30 mouse cellular contexts compared by ENCODE assay signal in genomic region chr16:18537407-18537990, GRCm38 (mm10). TPM values are rescaled to one million over a fixed set of nuclear protein-coding genes. Genes with fewer than 3 reads are reported as not detected.
DNase-seq lines count a peak whose midpoint lies in the region; ATAC-seq lines count a peak whose summit lies in the region.
"Had no signal": no experiment of that assay in that cellular context is flagged by ENCODE, and none has a peak within 500 bp of the region (broad histone marks: within the 10 kb centered on the region; RNA-seq: fewer than 3 reads in every experiment).

No protein-coding gene starts in this region.

- no peaks in the 10 kb centered on the region for H3K9me3 ChIP-seq in forebrain, embryonic 15.5 days
- H3K9me3 ChIP-seq in forebrain, embryonic 13.5 days (replicated peaks), result no peaks in the 10 kb centered on the region
- no peaks in the 10 kb centered on the region for H3K9me3 ChIP-seq in neural tube, embryonic 15.5 days (replicated peaks)
- H3K9me3 ChIP-seq: embryonic facial prominence, embryonic 12.5 days; forebrain, embryonic 10.5 days; heart, embryonic 12.5 days; intestine, embryonic 15.5 days; limb, embryonic 13.5 days; liver, embryonic 12.5 days; stomach, embryonic 15.5 days had no signal

- H3K4me2 ChIP-seq in forebrain, embryonic 15.5 days (replicated peaks), result no peak overlapping the region
- no peak overlapping the region for H3K4me2 ChIP-seq in forebrain, embryonic 13.5 days
- H3K4me2 ChIP-seq in neural tube, embryonic 15.5 days, result no peak overlapping the region
- H3K4me2 ChIP-seq: embryonic facial prominence, embryonic 12.5 days; heart, embryonic 12.5 days; intestine, embryonic 15.5 days; limb, embryonic 13.5 days; liver, embryonic 12.5 days; stomach, embryonic 15.5 days had no signal

- DNase-seq in MN1 (ENCODE audit: low spot score), result peak; percentile 10
- peak; percentile 72 for DNase-seq in adrenal gland, postnatal 10 days
- DNase-seq in fat pad, adult 2 months (ENCODE audit: extremely low read depth, low read depth, low spot score), result peak; percentile 76
- DNase-seq in spleen, postnatal 4 days (ENCODE audit: low spot score in 2 of 2), result no peak
- DNase-seq: cerebellum, adult 11-12 months; cerebellum, adult 9-11 months; embryo, embryonic 11 days; gastrocnemius, postnatal 14 days; heart, adult 18-20 months; heart, postnatal 4 days; kidney, adult 2 months; kidney, postnatal 36 days; lung, adult 2 months; lung, postnatal 10 days; midbrain, embryonic 14.5 days; right cerebral cortex, postnatal 14 days; thymus, postnatal 14 days had no signal

- H3K4me1 ChIP-seq in forebrain, embryonic 15.5 days, result no peaks in the 10 kb centered on the region
- no peaks in the 10 kb centered on the region for H3K4me1 ChIP-seq in forebrain, embryonic 13.5 days
- no peaks in the 10 kb centered on the region for H3K4me1 ChIP-seq in neural tube, embryonic 15.5 days
- H3K4me1 ChIP-seq: embryonic facial prominence, embryonic 12.5 days; intestine, embryonic 15.5 days; liver, embryonic 12.5 days; stomach, embryonic 15.5 days had no signal

- no peaks in the 10 kb centered on the region for H3K36me3 ChIP-seq in forebrain, embryonic 15.5 days
- no peaks in the 10 kb centered on the region for H3K36me3 ChIP-seq in forebrain, embryonic 13.5 days (ENCODE audit: poor library complexity, severe bottlenecking)
- no peaks in the 10 kb centered on the region for H3K36me3 ChIP-seq in neural tube, embryonic 15.5 days
- H3K36me3 ChIP-seq: embryonic facial prominence, embryonic 12.5 days; forebrain, embryonic 10.5 days; heart, embryonic 12.5 days; intestine, embryonic 15.5 days; limb, embryonic 13.5 days; liver, embryonic 12.5 days; stomach, embryonic 15.5 days had no signal

- ATAC-seq in forebrain, embryonic 15.5 days (replicated peaks), result 0 out of 2 replicates have a peak, but pooled peaks have one; percentile 19
- no peak for ATAC-seq in forebrain, embryonic 13.5 days
- ATAC-seq in neural tube, embryonic 15.5 days (ENCODE audit: low FRiP score), result no peak
- ATAC-seq: CD4-positive, CD25-positive, alpha-beta regulatory T cell, adult 4 months; hindbrain, embryonic 16.5 days; intestine, embryonic 15.5 days; liver, embryonic 12.5 days had no signal

- H3K27me3 ChIP-seq in forebrain, embryonic 15.5 days, result no peaks in the 10 kb centered on the region
- no peaks in the 10 kb centered on the region for H3K27me3 ChIP-seq in forebrain, embryonic 13.5 days
- H3K27me3 ChIP-seq in neural tube, embryonic 15.5 days (replicated peaks), result no peaks in the 10 kb centered on the region; the same call in 1 of the 2 replicates
- H3K27me3 ChIP-seq: embryonic facial prominence, embryonic 12.5 days; intestine, embryonic 15.5 days; limb, embryonic 13.5 days; liver, embryonic 12.5 days; stomach, embryonic 15.5 days had no signal

- H3K4me3 ChIP-seq in forebrain, embryonic 15.5 days, result no peak overlapping the region
- H3K4me3 ChIP-seq in forebrain, embryonic 13.5 days, result no peak overlapping the region
- H3K4me3 ChIP-seq in neural tube, embryonic 15.5 days (replicated peaks), result no peak overlapping the region
- H3K4me3 ChIP-seq: embryonic facial prominence, embryonic 12.5 days; forebrain, embryonic 10.5 days; heart, embryonic 12.5 days; intestine, embryonic 15.5 days; limb, embryonic 13.5 days; liver, embryonic 12.5 days; stomach, embryonic 15.5 days had no signal

- H3K27ac ChIP-seq in forebrain, embryonic 15.5 days (replicated peaks), result no peak overlapping the region
- no peak overlapping the region for H3K27ac ChIP-seq in forebrain, embryonic 13.5 days
- H3K27ac ChIP-seq in neural tube, embryonic 15.5 days (replicated peaks), result no peak overlapping the region
- H3K27ac ChIP-seq: embryonic facial prominence, embryonic 12.5 days; forebrain, embryonic 10.5 days; intestine, embryonic 15.5 days; limb, embryonic 13.5 days; liver, embryonic 12.5 days; stomach, embryonic 15.5 days had no signal

- 88% methylated on average over 3 of the region's 3 CpGs for WGBS in forebrain, embryonic 15.5 days
- WGBS in forebrain, embryonic 13.5 days, result 88% methylated on average over 3 of the region's 3 CpGs
- 87% methylated on average over 3 of the region's 3 CpGs for WGBS in neural tube, embryonic 15.5 days

- H3K9ac ChIP-seq in forebrain, embryonic 15.5 days (replicated peaks), result no peak overlapping the region
- H3K9ac ChIP-seq in forebrain, embryonic 13.5 days, result no peak overlapping the region
- H3K9ac ChIP-seq in neural tube, embryonic 15.5 days (replicated peaks), result no peak overlapping the region
- H3K9ac ChIP-seq: embryonic facial prominence, embryonic 12.5 days; heart, embryonic 12.5 days; intestine, embryonic 15.5 days; limb, embryonic 13.5 days; liver, embryonic 12.5 days; stomach, embryonic 15.5 days had no signal

RNA-seq across cellular contexts. Expression of gene Rtl10, which starts 38.8 kb away (rescaled TPM):
- 3.4 and 3.5 TPM in 2 replicates for polyA plus RNA-seq in forebrain, embryonic 15.5 days (2015; fragmentation: Nextera tagmentation; extraction: Ambion mirVana)
- polyA plus RNA-seq in forebrain, embryonic 13.5 days (2015; fragmentation: Nextera tagmentation; extraction: Ambion mirVana), result 3.6 TPM in 2 replicates
- 1 to 10 TPM; 4.0 to 7.1 TPM for total RNA-seq in adrenal gland, postnatal 10 days (2021)
- polyA plus RNA-seq in neural tube, embryonic 15.5 days (2015; fragmentation: Nextera tagmentation; extraction: Ambion mirVana), result 3.1 and 4.9 TPM in 2 replicates
- total RNA-seq: monocyte, adult 5-6 weeks had no signal

RNA-seq across cellular contexts. Expression of gene Gnb1l, which starts 39.0 kb away (rescaled TPM):
- polyA plus RNA-seq in forebrain, embryonic 15.5 days (2015; fragmentation: Nextera tagmentation; extraction: Ambion mirVana), result 16.0 and 16.4 TPM in 2 replicates
- polyA plus RNA-seq in forebrain, embryonic 13.5 days (2015; fragmentation: Nextera tagmentation; extraction: Ambion mirVana), result 14.5 and 14.8 TPM in 2 replicates
- total RNA-seq in adrenal gland, postnatal 10 days (2021), result 1 to 10 TPM; 6.3 to 7.7 TPM
- polyA plus RNA-seq in neural tube, embryonic 15.5 days (2015; fragmentation: Nextera tagmentation; extraction: Ambion mirVana), result 16.1 and 18.8 TPM in 2 replicates

RNA-seq across cellular contexts. Expression of gene Tbx1, which starts 53.0 kb away (rescaled TPM):
- 0.70 and 0.93 TPM in 2 replicates for polyA plus RNA-seq in forebrain, embryonic 15.5 days (2015; fragmentation: Nextera tagmentation; extraction: Ambion mirVana)
- polyA plus RNA-seq in forebrain, embryonic 13.5 days (2015; fragmentation: Nextera tagmentation; extraction: Ambion mirVana), result 0.39 and 0.56 TPM in 2 replicates
- total RNA-seq in adrenal gland, postnatal 10 days (2021), result 1 to 10 TPM; 1.2 to 9.1 TPM
- 1.2 and 1.9 TPM in 2 replicates for polyA plus RNA-seq in neural tube, embryonic 15.5 days (2015; fragmentation: Nextera tagmentation; extraction: Ambion mirVana)
- total RNA-seq: monocyte, adult 5-6 weeks had no signal
- polyA plus RNA-seq: CD4-positive, CD25-positive, alpha-beta regulatory T cell, adult 4 months; liver, embryonic 12.5 days had no signal

Comparison
In these comparisons a context has a peak if more than half of its experiments do, and no peak if none do; other contexts are left out.
1. DNase-seq: peak in MN1 (single experiment), adrenal gland, postnatal 10 days (single experiment) and fat pad, adult 2 months (single experiment); none in spleen, postnatal 4 days (0 of 2).